Mouse (Mus musculus) cerebral cortex, adult 2 months (tissue): ENCODE data around the gene Gm2381.

ENCODE experiments used
- WGBS: fragments of 180-500 bp; shearing (Covaris S2); methylation state at CpG from one replicate; pipeline ENCODE4 v1.1.7; 2018; 5-methylcytosine and 5-hydroxymethylcytosine counted together

The Gm2381 gene

DNA sequence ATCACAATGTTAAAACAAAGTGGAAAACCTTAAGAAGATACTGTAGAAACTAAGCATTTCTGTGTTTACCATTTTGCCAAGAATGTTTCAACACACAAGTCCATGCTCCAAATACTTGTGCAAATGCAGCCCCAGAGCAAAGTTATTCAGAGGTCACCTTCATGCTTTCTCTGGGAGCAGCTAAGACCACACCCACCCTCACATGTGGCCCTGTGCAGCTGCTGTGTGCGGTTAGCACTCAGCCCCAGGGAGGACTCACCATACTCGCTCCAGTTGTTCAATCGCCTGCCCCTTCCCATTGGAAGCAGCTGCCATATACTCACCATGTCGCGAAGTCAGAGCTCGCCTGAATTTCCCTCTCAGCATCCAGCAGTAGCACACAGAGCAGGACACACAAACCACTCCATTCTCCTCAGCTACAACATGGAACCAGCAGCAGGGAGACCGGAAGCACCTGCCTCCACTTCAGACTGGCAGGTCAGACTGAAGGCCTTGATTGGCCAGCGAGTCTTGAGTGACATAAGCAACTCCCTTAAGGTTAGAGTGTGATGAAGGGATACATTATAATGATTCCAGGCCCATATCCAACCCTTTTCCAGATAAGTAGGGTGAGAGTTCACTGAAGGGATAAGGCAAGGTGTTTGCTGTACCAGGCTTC lies at the start of gene Gm2381:
Gene Gm2381 (minus strand): TSS at position 434 of the 658 bp plus-strand sequence.
- WGBS: 76% methylated on average over 8 of the region's 8 CpGs

- WGBS: 87% methylated on average over 2 of the region's 2 CpGs
Measured at GRCm38 (mm10) chr7:42898067-42898466, 31.0 kb upstream of the Gm2381 start.

GRCm38 (mm10) chr7:42878090-42878489 lies 11.1 kb upstream of the Gm2381 start:
- 54% methylated on average over 23 of the region's 23 CpGs for WGBS

GRCm38 (mm10) chr7:42832221-42832620 lies 34.8 kb downstream of the Gm2381 start:
- WGBS: 75% methylated on average over 3 of the region's 3 CpGs

DNA sequence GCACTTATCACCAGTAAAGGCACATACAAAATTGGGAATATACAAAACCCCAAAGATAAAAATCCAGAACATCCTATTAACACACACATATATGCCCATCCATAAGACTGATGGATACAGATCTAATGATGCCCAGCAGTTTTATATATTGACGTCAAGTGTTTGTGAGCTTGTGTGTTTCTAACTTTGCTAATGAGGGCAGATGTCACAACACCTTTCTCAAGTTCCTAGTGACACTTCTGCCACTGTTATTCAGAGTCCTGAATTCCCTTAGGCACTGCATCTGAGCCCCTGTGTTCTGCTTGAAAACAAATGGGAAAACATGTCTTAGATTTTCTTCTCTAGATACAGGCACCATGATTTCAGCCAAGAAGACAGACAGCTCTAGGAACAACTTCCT lies 73.6 kb downstream of the Gm2381 start, which contains the start of gene Vmn2r62:
Gene Vmn2r62 (minus strand): TSS at position 101 of the 400 bp plus-strand sequence.
- WGBS: no CpG with 5 or more reads among the region's 1 CpGs
